Mouse (Mus musculus) 3134 (cell line): ENCODE results near the gene Cradd.

Experiments used
- DNase-seq: peaks from one replicate; pipeline ENCODE4 v3.0.0-alpha.2; 2011; ENCODE audit warnings: low spot score; ENCODE audit not compliant: insufficient read length; ENCODE audit errors: extremely low read depth

The Cradd gene

GRCm38 (mm10) chr10:95336781-95337544 is 13.0 kb upstream of the Cradd start:
- no peak for DNase-seq

- DNase-seq = no peak
Measured at GRCm38 (mm10) chr10:95334826-95335225, 10.9 kb upstream of the Cradd start.

- no peak for DNase-seq
Measured at GRCm38 (mm10) chr10:95332596-95332995, 8.7 kb upstream of the Cradd start.

GRCm38 (mm10) chr10:95330375-95331363 is 6.7 kb upstream of the Cradd start:
- no peak for DNase-seq

GRCm38 (mm10) chr10:95329884-95330283 is 6.0 kb upstream of the Cradd start:
- DNase-seq = no peak

GRCm38 (mm10) chr10:95324278-95324631 is 322 bp upstream of the Cradd start:
- DNase-seq = no peak

- DNase-seq = no peak
Measured at GRCm38 (mm10) chr10:95322076-95323070, 1.6 kb downstream of the Cradd start.

GRCm38 (mm10) chr10:95319001-95319400 is 4.9 kb downstream of the Cradd start:
- no peak for DNase-seq

GRCm38 (mm10) chr10:95318392-95318708 is 5.6 kb downstream of the Cradd start:
- no peak for DNase-seq

GRCm38 (mm10) chr10:95317581-95318391 is 6.1 kb downstream of the Cradd start:
- no peak for DNase-seq

GRCm38 (mm10) chr10:95317091-95317490 is 6.8 kb downstream of the Cradd start:
- no peak for DNase-seq

GRCm38 (mm10) chr10:95316675-95317074 is 7.3 kb downstream of the Cradd start:
- DNase-seq = no peak

GRCm38 (mm10) chr10:95315801-95316474 is 8.0 kb downstream of the Cradd start:
- no peak for DNase-seq

- no peak for DNase-seq
Measured at GRCm38 (mm10) chr10:95315321-95315720, 8.6 kb downstream of the Cradd start.

- no peak for DNase-seq
Measured at GRCm38 (mm10) chr10:95314019-95314418, 9.9 kb downstream of the Cradd start.

GRCm38 (mm10) chr10:95313524-95313923 is 10.4 kb downstream of the Cradd start:
- DNase-seq = no peak

- no peak for DNase-seq
Measured at GRCm38 (mm10) chr10:95310688-95311441, 13.1 kb downstream of the Cradd start.
